ENCODE assay signal across 8 mouse cellular contexts in genomic region chr12:78861496-78862253, GRCm38 (mm10). TPM values are rescaled to one million over a fixed set of nuclear protein-coding genes. Genes with fewer than 3 reads are reported as not detected.
DNase-seq lines count a peak whose midpoint lies in the region; ATAC-seq and TF ChIP-seq lines count a peak whose summit lies in the region.

Atp6v1d (minus strand) TSS chr12:78861638.
Eif2s1 (plus strand) TSS chr12:78861819.

- peak; percentile 63 to 79 for TF ChIP-seq CTCF in CH12.LX (conservative IDR thresholded peaks at IDR 0.05 in 1 of 2, IDR thresholded peaks at IDR 0.05 in 1 of 2; ENCODE audit: low read depth in 2 of 2, low read length in 2 of 2)

- peak within 1 kb of the TSS; percentile 85 for H3K9ac ChIP-seq in CH12.LX (ENCODE audit: insufficient read depth, low read depth)
- H3K9ac ChIP-seq in forebrain, embryonic 11.5 days (ENCODE audit: low read length), result peak within 1 kb of the TSS; percentile 93
- peak within 1 kb of the TSS; percentile 94 for H3K9ac ChIP-seq in heart, embryonic 16.5 days (ENCODE audit: low read length)
- H3K9ac ChIP-seq in liver, embryonic 15.5 days, result peak within 1 kb of the TSS; percentile 87
- H3K9ac ChIP-seq in neural tube, embryonic 12.5 days, result peak within 1 kb of the TSS; percentile 81

- H3K36me3 ChIP-seq in CH12.LX (replicated peaks in 1 of 2; ENCODE audit: control insufficient read depth in 1 of 2, insufficient read depth in 1 of 2, low read length in 1 of 2), result peaks cover 4 to 31% of the 10 kb centered on the region in 2 experiments
- no peaks in the 10 kb centered on the region for H3K36me3 ChIP-seq in forebrain, embryonic 11.5 days (ENCODE audit: control insufficient read depth, insufficient read depth, low read length)
- H3K36me3 ChIP-seq in heart, embryonic 16.5 days (ENCODE audit: control insufficient read depth, insufficient read depth), result peaks cover 4% of the 10 kb centered on the region
- H3K36me3 ChIP-seq in liver, embryonic 15.5 days (replicated peaks), result peaks cover 9% of the 10 kb centered on the region
- no peaks in the 10 kb centered on the region for H3K36me3 ChIP-seq in neural tube, embryonic 12.5 days

- H3K27ac ChIP-seq in CH12.LX (ENCODE audit: insufficient read depth, low read depth), result peak within 1 kb of the TSS; percentile 36
- H3K27ac ChIP-seq in forebrain, embryonic 11.5 days (ENCODE audit: low read depth, low read length), result peak within 1 kb of the TSS; percentile 81; the same call in 1 of the 2 replicates
- H3K27ac ChIP-seq in heart, embryonic 16.5 days (ENCODE audit: low read length), result peak within 1 kb of the TSS; percentile 71
- H3K27ac ChIP-seq in liver, embryonic 15.5 days (replicated peaks), result peak within 1 kb of the TSS; percentile 92
- H3K27ac ChIP-seq in neural tube, embryonic 12.5 days, result peak within 1 kb of the TSS; percentile 51; the same call in 1 of the 2 replicates

- peak; percentile 100 for ATAC-seq in forebrain, embryonic 11.5 days (replicated peaks; ENCODE audit: low FRiP score)
- ATAC-seq in heart, embryonic 16.5 days (replicated peaks; ENCODE audit: extremely low read depth, insufficient read depth, low FRiP score), result peak; percentile 100
- ATAC-seq in liver, embryonic 15.5 days (ENCODE audit: insufficient read depth), result peak; percentile 99
- peak; percentile 100 for ATAC-seq in neural tube, embryonic 12.5 days (ENCODE audit: low FRiP score, low read depth)

- no peak for TF ChIP-seq EP300 in CH12.LX (IDR thresholded peaks at IDR 0.05; ENCODE audit: low read length)

- dilution Hi-C loops in CH12.LX (cut with MboI; ENCODE audit: extremely low pct_ligation_motif_present, extremely low pct_unique_long_range_greater_than_20kb, low sequenced_read_pairs), result no loop called here

- H3K4me3 ChIP-seq in CH12.LX (replicated peaks in 1 of 3; ENCODE audit: low read depth in 2 of 3, low read length in 2 of 3, poor library complexity in 1 of 3), result peak within 1 kb of the TSS; percentile 74 to 92 (median 85)
- H3K4me3 ChIP-seq in forebrain, embryonic 11.5 days (ENCODE audit: low read depth, low read length), result peak within 1 kb of the TSS; percentile 60
- peak within 1 kb of the TSS; percentile 91 for H3K4me3 ChIP-seq in heart, embryonic 16.5 days (ENCODE audit: low read length)
- H3K4me3 ChIP-seq in liver, embryonic 15.5 days (replicated peaks), result peak within 1 kb of the TSS; percentile 92
- peak within 1 kb of the TSS; percentile 71 for H3K4me3 ChIP-seq in neural tube, embryonic 12.5 days

- H3K79me2 ChIP-seq in CH12.LX (replicated peaks; ENCODE audit: control insufficient read depth, extremely low read depth, insufficient read depth, poor library complexity, severe bottlenecking), result peaks cover 52% of the 10 kb centered on the region

- in situ Hi-C loops in CH12.LX (cut with MboI; ENCODE audit: low pct_ligation_motif_present, low pct_unique_long_range_greater_than_20kb, low sequenced_read_pairs), result loop anchor here (25.0 kb wide), 1 partner anchor 649 kb away; no protein-coding TSS in a partner anchor

- H3K4me1 ChIP-seq in CH12.LX (ENCODE audit: control insufficient read depth in 1 of 2, insufficient read depth in 2 of 2), result peaks cover 7 to 45% of the 10 kb centered on the region in 2 experiments; a peak in 3 of 4 replicates
- H3K4me1 ChIP-seq in forebrain, embryonic 11.5 days (replicated peaks; ENCODE audit: control insufficient read depth, insufficient read depth, low read length), result peaks cover 8% of the 10 kb centered on the region; the same call in 1 of the 2 replicates
- H3K4me1 ChIP-seq in heart, embryonic 16.5 days (ENCODE audit: control insufficient read depth, insufficient read depth, low read length), result peaks cover 20% of the 10 kb centered on the region
- H3K4me1 ChIP-seq in liver, embryonic 15.5 days (replicated peaks), result peaks cover 41% of the 10 kb centered on the region
- H3K4me1 ChIP-seq in neural tube, embryonic 12.5 days, result peaks cover 22% of the 10 kb centered on the region

- no peak for TF ChIP-seq RAD21 in CH12.LX (IDR thresholded peaks at IDR 0.05; ENCODE audit: low read depth, low read length)

- peak; percentile 99 for DNase-seq in CH12.LX (ENCODE audit: extremely low read depth)
- DNase-seq in c-Kit-positive CD71-positive TER-119-negative erythroid progenitor cells, embryonic 14.5 days (ENCODE audit: low read depth), result peak; percentile 98
- peak; percentile 99 for DNase-seq in forebrain, embryonic 11.5 days (ENCODE audit: low spot score)
- DNase-seq in kidney, postnatal 36 days, result peak; percentile 98 to 99
- DNase-seq in telencephalon, adult 2 months (ENCODE audit: low read depth, low spot score), result peak; percentile 100

- H3K27me3 ChIP-seq in CH12.LX (replicated peaks), result no peaks in the 10 kb centered on the region
- H3K27me3 ChIP-seq in forebrain, embryonic 11.5 days (ENCODE audit: control insufficient read depth, insufficient read depth, low read length), result no peaks in the 10 kb centered on the region
- no peaks in the 10 kb centered on the region for H3K27me3 ChIP-seq in heart, embryonic 16.5 days (ENCODE audit: control insufficient read depth, insufficient read depth, low read length)
- no peaks in the 10 kb centered on the region for H3K27me3 ChIP-seq in liver, embryonic 15.5 days
- no peaks in the 10 kb centered on the region for H3K27me3 ChIP-seq in neural tube, embryonic 12.5 days (replicated peaks)

- whole genome bisulfite sequencing in forebrain, embryonic 11.5 days, result under 1% methylated on average over 55 of the region's 55 CpGs
- under 1% methylated on average over 55 of the region's 55 CpGs for WGBS in heart, embryonic 16.5 days
- under 1% methylated on average over 55 of the region's 55 CpGs for WGBS in liver, embryonic 15.5 days (ENCODE audit: insufficient replicate concordance)
- under 1% methylated on average over 55 of the region's 55 CpGs for WGBS in neural tube, embryonic 12.5 days

- no peaks in the 10 kb centered on the region for H3K9me3 ChIP-seq in CH12.LX (replicated peaks; ENCODE audit: low read length)
- no peaks in the 10 kb centered on the region for H3K9me3 ChIP-seq in forebrain, embryonic 11.5 days (ENCODE audit: control insufficient read depth, low read length)
- no peaks in the 10 kb centered on the region for H3K9me3 ChIP-seq in heart, embryonic 16.5 days (replicated peaks; ENCODE audit: control insufficient read depth, low read length)
- no peaks in the 10 kb centered on the region for H3K9me3 ChIP-seq in liver, embryonic 15.5 days (replicated peaks)
- H3K9me3 ChIP-seq in neural tube, embryonic 12.5 days, result no peaks in the 10 kb centered on the region

- TF ChIP-seq POLR2A in CH12.LX (IDR thresholded peaks at IDR 0.05; ENCODE audit: low read depth, low read length), result peak; percentile 95

- H3K4me2 ChIP-seq in CH12.LX (ENCODE audit: insufficient read depth, low read depth, poor library complexity, severe bottlenecking), result peak within 1 kb of the TSS; percentile 74
- peak within 1 kb of the TSS; percentile 94 for H3K4me2 ChIP-seq in forebrain, embryonic 11.5 days (ENCODE audit: low read depth, low read length, severe bottlenecking)
- H3K4me2 ChIP-seq in heart, embryonic 16.5 days (ENCODE audit: low read depth, low read length), result peak within 1 kb of the TSS; percentile 85
- peak within 1 kb of the TSS; percentile 81 for H3K4me2 ChIP-seq in liver, embryonic 15.5 days
- peak within 1 kb of the TSS; percentile 89 for H3K4me2 ChIP-seq in neural tube, embryonic 12.5 days (replicated peaks)

TF ChIP-seq in CH12.LX, 34 proteins besides CTCF, POLR2A, EP300 and RAD21 (continues in another document):
- TF ChIP-seq TCF12 (IDR thresholded peaks at IDR 0.05; ENCODE audit: low read depth, low read length) (peak; percentile 89), USF2 (conservative IDR thresholded peaks at IDR 0.05; ENCODE audit: low read depth, low read length) (peak; percentile 90), MXI1 (IDR thresholded peaks at IDR 0.05; ENCODE audit: low read depth, low read length) (peak; percentile 88), HCFC1 (IDR thresholded peaks at IDR 0.05; ENCODE audit: low read depth, low read length) (peak; percentile 86), ETS1 (conservative IDR thresholded peaks at IDR 0.05; ENCODE audit: low read depth, low read length) (no peak), BHLHE40 (IDR thresholded peaks at IDR 0.05; ENCODE audit: low read depth, low read length) (peak; percentile 70), E2F4 (IDR thresholded peaks at IDR 0.05; ENCODE audit: insufficient replicate concordance, low read depth, low read length) (0 out of 2 replicates have a peak, but pooled peaks have one; percentile 75), ELF1 (IDR thresholded peaks at IDR 0.05; ENCODE audit: low read depth, low read length) (peak; percentile 100), ZC3H11A (IDR thresholded peaks at IDR 0.05; ENCODE audit: low read depth, low read length) (no peak), MYC (IDR thresholded peaks at IDR 0.05; ENCODE audit: low read depth, low read length) (peak; percentile 95), UBTF (IDR thresholded peaks at IDR 0.05; ENCODE audit: low read depth, low read length) (peak; percentile 66; the same call in 1 of the 2 replicates), GABPA (IDR thresholded peaks at IDR 0.05; ENCODE audit: insufficient replicate concordance, low read depth, low read length) (peak; percentile 31; the same call in 1 of the 2 replicates), ZNF384 (IDR thresholded peaks at IDR 0.05; ENCODE audit: low read depth, low read length) (no peak), POLR2AphosphoS2 (IDR thresholded peaks at IDR 0.05; ENCODE audit: low read depth, low read length) (peak; percentile 70; the same call in 1 of the 2 replicates), MEF2A (IDR thresholded peaks at IDR 0.05; ENCODE audit: borderline replicate concordance, low read depth, low read length) (peak; percentile 29; the same call in 1 of the 2 replicates)

RNA-seq across cellular contexts. Expression of gene Atp6v1d, which starts in this region (rescaled TPM):
- total RNA-seq in CH12.LX (2012; rRNA removed) (28.4 and 30.0 TPM in 2 replicates), CH12.LX (2014; rRNA removed) (65.6 and 70.5 TPM in 2 replicates)
- polyA plus RNA-seq in CH12.LX (2012; ENCODE audit: insufficient read length, low read depth), result 39.2 and 74.0 TPM in 2 replicates
- 79.6 and 99.2 TPM in 2 replicates for polyA plus RNA-seq in forebrain, embryonic 11.5 days (2014; fragmentation: Nextera tagmentation; extraction: Ambion mirVana)
- 68.0 and 84.8 TPM in 2 replicates for polyA plus RNA-seq in heart, embryonic 16.5 days (2015; fragmentation: Nextera tagmentation; extraction: Ambion mirVana)
- polyA plus RNA-seq in liver, embryonic 15.5 days (2015; fragmentation: Nextera tagmentation; extraction: Ambion mirVana), result 23.8 and 24.4 TPM in 2 replicates
- 102 and 115 TPM in 2 replicates for polyA plus RNA-seq in neural tube, embryonic 12.5 days (2016; fragmentation: Nextera tagmentation; extraction: Ambion mirVana)

RNA-seq across cellular contexts. Expression of gene Eif2s1, which starts in this region (rescaled TPM):
- total RNA-seq in CH12.LX (2012; rRNA removed) (124 and 170 TPM in 2 replicates), CH12.LX (2014; rRNA removed) (351 and 442 TPM in 2 replicates)
- polyA plus RNA-seq in CH12.LX (2012; ENCODE audit: insufficient read length, low read depth), result 196 and 197 TPM in 2 replicates
- polyA plus RNA-seq in forebrain, embryonic 11.5 days (2014; fragmentation: Nextera tagmentation; extraction: Ambion mirVana), result 240 and 249 TPM in 2 replicates
- 153 and 161 TPM in 2 replicates for polyA plus RNA-seq in heart, embryonic 16.5 days (2015; fragmentation: Nextera tagmentation; extraction: Ambion mirVana)
- 166 and 171 TPM in 2 replicates for polyA plus RNA-seq in liver, embryonic 15.5 days (2015; fragmentation: Nextera tagmentation; extraction: Ambion mirVana)
- 174 and 183 TPM in 2 replicates for polyA plus RNA-seq in neural tube, embryonic 12.5 days (2016; fragmentation: Nextera tagmentation; extraction: Ambion mirVana)

Comparison
In these comparisons a context has a peak if more than half of its experiments do, and no peak if none do; other contexts are left out.
1. Peak in every context shown above with its lines: DNase-seq, ATAC-seq, H3K4me3 ChIP-seq and H3K27ac ChIP-seq.
2. H3K27ac ChIP-seq: peak in every context shown above with its lines; median percentile 92 in liver, embryonic 15.5 days; 81 in forebrain, embryonic 11.5 days; 71 in heart, embryonic 16.5 days; 51 in neural tube, embryonic 12.5 days; 36 in CH12.LX.